Mouse (Mus musculus): Measurements from ENCODE around the gene Cngb1.

The Cngb1 gene

GRCm38 (mm10) chr8:95201491-95201890, 104.9 kb downstream of the Cngb1 start:
- DNase-seq (ENCODE audit: low spot score in 2 of 2): no peak

DNA sequence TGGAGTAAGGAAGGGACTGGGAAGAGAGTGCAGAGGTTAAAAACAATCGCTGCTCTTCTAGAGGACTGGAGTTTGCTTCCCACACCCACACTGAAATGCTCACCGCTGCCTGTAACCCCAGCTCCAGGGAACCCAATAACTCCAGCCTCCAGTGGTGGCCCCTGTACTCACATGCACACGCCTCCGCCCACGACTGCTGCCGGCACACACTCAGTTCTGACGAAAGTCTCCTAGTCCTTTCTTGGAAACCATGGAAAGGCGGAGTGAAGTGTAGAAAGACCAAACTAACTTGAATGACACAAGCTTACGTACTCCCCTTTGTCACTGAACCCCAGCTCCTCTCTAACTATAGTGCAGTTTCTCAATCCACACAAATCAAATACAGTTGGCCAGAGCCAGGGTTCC, 106.4 kb downstream of the Cngb1 start:
- DNase-seq (ENCODE audit: low spot score in 2 of 2): no peak

- no peak for DNase-seq (ENCODE audit: low spot score in 2 of 2)
These were observed 110.7 kb downstream of the Cngb1 start for GRCm38 (mm10) chr8:95195728-95196127.

- DNase-seq (ENCODE audit: low spot score in 2 of 2): no peak
These were observed 114.7 kb downstream of the Cngb1 start for GRCm38 (mm10) chr8:95191497-95192175.
